Mouse (Mus musculus) kidney, adult 2 months (tissue): ENCODE measurements at regions not wholly inside any gene's neighbourhood (a gene's known extent, or its start where the extent isn't known, plus 50 kb on each side); places are given as distances from the start of the nearest gene placed in this dataset.

ENCODE experiments used
- CTCF ChIP-seq: fragments of 200-500 bp; conservative IDR thresholded peaks from 2 replicates; pipeline ENCODE4 v1.5.1; 2011; ENCODE audit warnings: low read depth, mild to moderate bottlenecking, control low read depth, low read length, moderate library complexity, mixed read lengths; ENCODE audit not compliant: insufficient read depth, insufficient read length
- POLR2A ChIP-seq: fragments of 200-500 bp; IDR thresholded peaks from one replicate; pipeline ENCODE4 v1.6.1; 2011; ENCODE audit warnings: low read depth, low read length, control low read depth

DNA sequence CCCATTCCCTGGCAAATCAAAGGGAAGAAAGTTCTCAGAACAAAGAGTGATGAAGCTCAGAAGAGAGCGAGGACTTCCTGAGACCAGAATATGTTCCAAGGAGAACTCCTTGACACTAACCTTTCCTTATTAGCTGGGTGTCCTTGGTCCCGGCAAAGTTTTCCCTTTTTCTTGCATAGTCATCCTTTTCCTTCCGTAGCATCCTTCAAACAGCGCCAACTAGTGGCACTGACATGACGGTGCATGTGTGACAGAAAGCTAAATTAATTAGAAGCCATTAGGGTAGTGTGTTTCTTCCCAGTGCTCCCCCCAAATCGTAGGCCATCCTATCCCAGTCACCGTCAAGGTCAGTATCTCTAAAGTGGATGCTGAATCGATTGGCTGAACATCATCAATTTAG, 100.5 kb upstream of the Cand1 start:
- TF ChIP-seq POLR2A (no peak), CTCF (peak; percentile 23; the same call in 1 of the 2 replicates)
